Mouse (Mus musculus): ENCODE measurements around the gene Rfc5.
"Not testable (repeated sequence)": the region's sequence is repeated elsewhere in the genome, so short reads cannot be mapped to it uniquely, and the experiment has no call there.

The Rfc5 gene

DNA sequence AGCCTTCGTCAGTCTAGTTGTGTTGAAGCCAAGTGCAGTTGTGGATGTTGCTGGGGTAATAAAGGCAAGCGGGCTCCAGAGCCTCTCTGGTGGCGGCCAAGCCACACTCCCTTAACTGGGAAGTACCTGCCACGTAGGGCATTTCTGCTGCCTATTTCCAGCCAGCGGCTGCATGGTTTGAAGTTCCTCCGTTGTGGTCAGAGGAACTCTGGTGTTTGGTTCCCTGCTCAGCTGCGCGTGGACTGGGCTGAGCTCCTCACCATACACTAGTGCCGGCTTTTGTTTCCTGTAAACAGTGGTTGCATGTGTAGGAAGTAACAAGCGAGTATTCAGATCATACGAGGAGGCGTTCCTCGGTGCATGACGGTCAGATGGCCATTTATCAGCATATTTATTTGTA, 11.1 kb downstream of the Rfc5 start:
- in situ Hi-C loops (cut with MboI, MseI): not testable (repeated sequence)

DNA sequence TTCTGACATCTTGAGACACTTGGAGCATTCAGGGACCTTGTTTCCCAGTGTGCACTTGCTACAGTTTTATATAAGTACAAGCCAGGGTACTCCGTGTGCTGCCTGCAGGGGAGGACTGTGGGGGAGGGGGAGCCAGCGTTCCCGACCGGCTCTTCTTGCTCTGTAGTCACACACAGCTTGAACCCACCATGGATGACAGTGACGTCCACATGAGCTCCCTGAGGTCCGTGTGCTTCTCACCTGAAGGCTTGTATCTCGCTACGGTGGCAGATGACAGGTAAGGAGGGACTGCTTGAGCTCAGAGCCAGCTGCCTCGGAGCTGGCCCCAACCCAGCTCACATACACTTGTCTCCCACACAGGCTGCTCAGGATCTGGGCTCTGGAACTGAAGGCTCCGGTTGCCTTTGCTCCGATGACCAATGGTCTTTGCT, 12.5 kb downstream of the Rfc5 start:
- in situ Hi-C loops (cut with MboI, MseI): no loop called here

DNA sequence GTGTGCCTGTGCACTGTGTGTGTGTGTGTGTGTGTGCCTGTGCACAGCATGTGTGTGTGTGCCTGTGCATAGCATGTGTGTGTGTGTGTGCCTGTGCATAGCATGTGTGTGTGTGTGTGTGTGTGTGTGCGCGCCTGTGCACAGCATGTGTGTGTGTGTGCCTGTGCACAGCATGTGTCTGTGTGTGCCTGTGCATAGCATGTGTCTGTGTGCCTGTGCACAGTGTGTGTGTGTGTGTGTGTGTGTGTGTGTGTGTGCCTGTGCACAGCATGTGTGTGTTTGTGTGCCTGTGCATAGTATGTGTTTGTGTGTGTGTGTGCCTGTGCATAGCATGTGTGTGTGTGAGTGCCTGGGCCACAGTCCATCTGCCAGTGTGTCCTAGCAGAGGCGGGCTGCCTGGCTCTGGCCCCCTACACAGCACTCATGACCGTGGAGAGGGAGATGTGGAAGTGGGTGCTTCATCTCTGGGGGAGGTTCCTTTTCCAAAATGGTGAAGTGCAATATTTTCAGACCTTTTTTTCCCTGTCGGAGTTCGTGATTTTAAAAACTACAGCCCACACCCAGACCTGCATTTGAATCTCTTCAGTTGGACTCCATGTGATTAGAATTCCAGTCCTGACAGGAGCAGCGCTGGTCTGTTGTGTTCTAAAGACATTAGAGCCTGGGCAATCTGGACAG, 14.3 kb downstream of the Rfc5 start:
- in situ Hi-C loops (cut with MboI, MseI): no loop called here

DNA sequence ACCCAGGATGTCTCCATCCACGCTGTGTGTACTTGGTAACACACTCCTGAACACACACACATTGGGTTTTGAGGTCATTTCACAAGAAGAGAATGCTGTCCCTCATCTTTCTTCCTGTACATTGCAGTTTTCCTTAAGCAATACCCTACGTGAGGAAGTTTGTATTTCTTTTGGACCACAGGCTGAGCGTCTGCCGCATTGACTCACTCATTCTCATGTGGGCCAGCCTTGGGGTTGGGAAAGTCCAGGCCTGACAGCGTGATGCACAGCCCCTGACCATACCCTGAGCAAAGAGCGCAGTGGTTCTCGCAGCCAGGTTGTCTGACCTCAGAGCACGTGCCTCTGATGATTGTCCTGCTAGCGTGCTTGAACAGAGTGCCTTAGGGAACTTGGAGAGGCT, 15.4 kb downstream of the Rfc5 start:
- in situ Hi-C loops (cut with MboI, MseI): no loop called here

DNA sequence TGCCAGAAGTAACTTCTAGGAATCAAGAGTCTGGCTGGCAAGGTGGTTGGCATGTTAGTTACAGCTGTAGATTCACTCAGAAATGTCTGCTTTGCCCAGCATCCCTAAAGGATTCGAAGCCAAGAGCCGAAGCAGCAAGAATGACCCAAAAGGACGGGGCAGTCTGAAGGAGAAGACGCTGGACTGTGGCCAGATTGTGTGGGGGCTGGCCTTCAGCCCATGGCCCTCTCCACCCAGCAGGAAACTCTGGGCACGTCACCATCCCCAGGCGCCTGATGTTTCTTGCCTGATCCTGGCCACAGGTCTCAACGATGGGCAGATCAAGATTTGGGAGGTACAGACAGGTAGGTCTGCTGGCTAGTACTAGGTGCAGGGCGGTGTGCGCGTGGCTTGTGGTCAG, 18.3 kb downstream of the Rfc5 start:
- in situ Hi-C loops (cut with MboI, MseI): no loop called here

DNA sequence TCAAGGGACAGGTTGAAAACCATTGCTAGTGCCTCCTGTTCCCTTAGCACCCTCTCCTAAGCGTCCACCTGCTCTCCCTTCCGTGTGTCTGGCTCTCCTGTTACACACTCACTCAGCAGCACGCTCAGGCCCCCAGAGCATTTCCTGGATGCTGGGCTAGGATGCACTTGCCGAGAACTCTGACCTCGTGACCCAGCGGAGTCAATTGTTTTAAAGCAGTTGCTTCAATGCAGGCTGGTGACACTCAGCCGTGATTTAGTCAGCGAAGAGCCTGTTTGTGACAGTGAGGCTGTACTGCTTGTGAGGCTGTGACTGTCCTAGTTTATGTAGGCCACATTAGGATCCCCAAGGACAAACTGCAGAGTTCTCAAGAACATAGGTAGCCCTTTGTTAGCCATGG, 21.6 kb downstream of the Rfc5 start:
- in situ Hi-C loops (cut with MboI, MseI): no loop called here

DNA sequence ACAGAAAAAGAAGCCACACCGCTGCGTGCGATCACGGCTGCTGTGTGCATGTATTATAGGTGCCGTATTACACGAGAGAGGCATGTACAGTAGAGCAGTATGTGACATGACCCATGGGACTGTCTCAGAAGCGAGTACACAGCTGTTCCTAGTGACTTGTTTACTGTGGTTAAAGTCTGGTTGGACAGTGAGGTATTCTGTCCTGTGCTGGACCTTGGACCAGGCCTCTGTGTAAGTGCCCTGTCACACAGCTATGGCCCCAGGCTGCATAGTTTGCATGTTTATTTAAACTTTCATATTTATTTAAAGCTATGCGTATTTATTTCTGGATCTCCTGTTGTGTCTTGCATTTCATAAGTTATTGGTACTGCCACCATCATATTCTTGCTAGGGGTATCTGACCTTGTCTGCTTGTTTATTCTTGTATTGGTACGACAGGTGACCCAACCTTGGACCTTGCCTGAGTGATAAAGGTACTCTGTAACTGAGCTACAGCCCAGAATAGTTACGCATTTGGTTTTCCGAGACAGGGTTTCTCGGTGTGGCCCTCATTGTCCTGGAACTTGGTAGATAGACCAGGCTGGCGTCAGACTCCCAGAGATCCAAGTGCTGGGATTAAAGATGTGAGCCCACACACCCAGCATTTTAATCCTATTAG, 22.8 kb downstream of the Rfc5 start:
- in situ Hi-C loops (cut with MboI, MseI): no loop called here

DNA sequence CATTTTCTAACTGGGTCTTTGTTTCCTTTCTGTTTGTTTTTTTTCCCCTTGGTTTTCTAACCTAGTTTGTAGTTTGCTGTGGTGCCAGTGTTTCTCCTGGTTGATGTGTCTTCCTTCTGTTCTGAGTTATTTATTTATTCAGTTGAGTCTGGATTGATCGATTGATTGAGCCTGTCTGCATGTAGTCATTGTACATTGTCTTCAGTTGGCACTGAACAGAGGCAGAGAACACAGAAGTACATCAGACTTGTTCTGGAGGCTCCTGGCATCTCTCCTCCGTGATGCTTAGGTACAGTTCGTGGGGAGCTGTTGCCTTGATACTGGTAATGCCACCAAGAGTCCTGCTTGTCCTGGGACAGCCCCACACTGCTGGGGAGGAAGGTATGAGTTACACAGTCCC, 24.0 kb downstream of the Rfc5 start:
- in situ Hi-C loops (cut with MboI, MseI): loop anchor here in 1 of 2 experiments (5.0 kb wide), 1 partner anchor 47 kb away; the partner anchor contains the start of gene Ksr2

DNA sequence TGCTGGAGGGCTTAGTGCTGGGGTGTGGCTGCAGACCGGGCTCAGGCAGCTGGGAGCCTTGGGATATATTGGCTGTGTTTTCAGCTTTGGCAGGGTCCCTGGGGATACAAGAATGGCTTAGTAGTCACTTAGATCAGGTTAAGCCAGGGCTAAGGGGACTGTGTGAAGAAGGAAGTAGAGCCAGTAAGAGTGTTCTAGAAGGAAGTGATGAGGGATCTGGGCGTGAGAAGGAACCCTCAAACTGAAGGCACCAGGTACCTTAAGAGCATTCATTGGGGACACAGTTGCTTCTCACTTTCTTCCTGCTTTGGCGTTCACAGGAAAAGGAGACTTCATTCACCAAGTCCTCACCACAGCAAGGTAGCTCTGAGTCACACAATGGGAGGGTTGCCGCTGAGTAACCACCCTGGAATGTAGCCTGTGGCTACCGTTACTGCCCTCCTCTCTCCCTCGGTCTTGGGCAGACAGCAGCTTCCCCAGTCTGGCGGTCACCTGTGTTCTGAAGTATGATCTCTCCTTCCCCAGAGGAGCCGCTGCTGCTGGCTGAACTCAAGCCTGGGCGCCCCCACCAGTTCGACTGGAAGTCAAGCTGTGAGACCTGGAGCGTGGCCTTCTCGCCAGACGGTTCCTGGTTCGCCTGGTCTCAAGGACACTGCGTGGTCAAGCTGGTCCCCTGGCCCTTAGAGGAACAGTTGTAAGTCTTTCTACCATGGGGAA, 25.6 kb downstream of the Rfc5 start:
- in situ Hi-C loops (cut with MboI, MseI): loop anchor here in 1 of 2 experiments (5.0 kb wide), 1 partner anchor 49 kb away; the partner anchor contains the start of gene Ksr2

DNA sequence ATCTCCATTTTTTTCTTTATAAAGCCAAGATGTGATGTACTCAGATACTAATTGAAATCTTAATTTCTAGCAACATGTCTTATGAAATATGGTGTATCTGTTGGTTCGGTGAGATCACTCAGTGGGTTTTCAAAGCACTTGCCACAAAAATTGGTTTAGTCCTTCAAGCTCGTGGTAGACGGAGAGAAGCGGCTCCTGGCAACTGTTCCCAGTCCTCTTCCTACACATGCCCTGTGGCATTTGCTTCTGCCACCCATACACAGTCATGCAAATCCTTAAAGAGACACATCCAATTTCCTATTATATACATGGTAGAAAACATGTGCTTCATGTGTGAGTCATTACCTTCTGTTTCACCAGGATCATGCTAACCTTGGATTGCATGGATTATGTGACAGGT, 27.3 kb downstream of the Rfc5 start:
- in situ Hi-C loops (cut with MboI, MseI): loop anchor here in 1 of 2 experiments (5.0 kb wide), 1 partner anchor 51 kb away; the partner anchor contains the start of gene Ksr2

DNA sequence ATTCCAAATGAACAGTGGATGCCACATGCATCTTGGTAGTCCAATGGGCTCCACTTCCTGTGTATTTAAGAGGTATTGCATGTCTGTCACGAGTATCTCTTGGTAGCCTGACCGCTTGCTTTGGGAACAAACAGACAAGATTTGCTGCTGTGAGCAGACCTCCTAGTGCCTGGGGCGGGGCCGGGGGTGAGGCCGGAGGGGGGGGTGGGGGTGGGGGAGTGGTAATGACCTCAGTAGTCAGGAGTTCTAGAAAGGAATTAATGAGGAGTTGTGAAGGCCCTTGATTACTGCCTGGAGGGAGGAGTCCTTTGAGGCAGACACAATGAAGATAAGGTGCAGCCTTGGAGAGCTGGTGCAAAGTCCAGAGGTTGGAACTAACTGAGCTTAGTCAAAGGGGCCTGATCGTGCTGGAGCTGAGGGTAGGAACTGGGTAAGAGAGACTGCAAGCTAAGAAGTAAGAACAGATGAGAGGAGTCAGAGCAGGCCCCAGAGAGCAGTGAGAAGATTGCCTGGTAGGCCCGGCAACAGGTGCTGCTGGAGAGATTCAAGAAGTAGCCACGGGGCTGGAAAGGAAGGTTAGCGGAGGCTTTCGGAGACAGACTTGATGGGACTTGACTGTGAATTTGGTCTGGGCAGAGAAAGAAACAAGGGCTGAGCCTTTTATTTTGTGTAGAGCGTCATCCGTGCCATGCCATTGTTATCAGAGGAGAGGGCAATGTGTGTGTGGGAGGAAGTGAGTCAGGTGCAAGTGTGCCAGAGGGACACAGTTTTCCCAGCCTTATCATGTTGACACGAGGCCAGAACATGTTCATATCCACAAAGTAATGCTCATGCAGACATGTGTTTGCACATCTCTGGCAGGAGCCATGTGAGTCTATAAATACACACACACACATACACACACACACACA, 28.0 kb downstream of the Rfc5 start:
- in situ Hi-C loops (cut with MboI, MseI): loop anchor here in 1 of 2 experiments (5.0 kb wide), 1 partner anchor 51 kb away; the partner anchor contains the start of gene Ksr2

DNA sequence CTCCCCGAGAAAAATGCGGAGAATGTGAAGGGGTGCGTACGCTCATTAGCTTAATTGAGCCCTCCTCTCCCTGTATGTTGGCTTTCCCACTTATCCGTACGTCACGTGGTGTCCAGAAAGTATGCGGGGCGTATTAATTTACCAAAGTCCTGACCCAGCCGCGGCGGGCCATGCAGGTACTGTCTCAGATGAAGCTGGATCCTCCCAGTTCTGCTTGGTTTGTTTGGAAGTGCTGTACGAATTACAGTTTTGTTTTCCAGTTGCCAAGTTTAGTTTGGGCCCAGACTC, 28.7 kb downstream of the Rfc5 start:
- in situ Hi-C loops (cut with MboI, MseI): loop anchor here in 1 of 2 experiments (5.0 kb wide), 1 partner anchor 52 kb away; the partner anchor contains the start of gene Ksr2

DNA sequence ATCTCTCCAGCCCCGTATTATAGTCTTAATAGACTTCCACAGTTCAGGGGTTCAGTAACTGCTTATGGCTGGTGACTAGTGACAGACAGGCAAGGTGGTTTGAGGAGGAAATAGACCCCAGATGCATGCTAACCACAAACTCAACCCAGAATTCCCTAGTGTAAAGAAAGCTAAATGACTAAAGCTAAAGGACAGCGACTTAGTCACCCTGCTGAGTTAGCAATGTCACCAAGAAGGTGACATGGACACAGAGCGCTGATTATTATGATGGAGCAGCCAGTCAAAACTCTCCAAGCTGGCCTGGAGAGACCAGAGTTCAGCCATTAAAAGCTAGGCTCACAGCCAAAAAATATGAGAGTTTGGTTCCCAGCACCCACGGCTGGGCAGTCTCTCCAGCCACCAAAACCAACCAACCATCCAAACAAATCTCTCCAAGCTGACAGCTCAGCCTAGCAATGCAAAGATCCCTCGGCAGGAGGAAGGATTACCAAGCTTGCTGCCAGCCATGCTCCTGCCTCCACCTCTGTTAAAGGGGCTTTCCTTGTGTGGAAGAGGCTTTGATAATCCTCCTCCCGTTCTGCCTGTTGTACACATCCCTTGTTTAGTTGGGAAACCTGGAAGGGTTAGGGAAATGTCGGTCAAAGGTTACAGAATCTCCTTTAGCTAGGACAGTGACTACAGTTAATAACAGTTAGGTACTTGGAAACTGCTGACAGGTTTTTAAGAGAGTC, 29.2 kb downstream of the Rfc5 start:
- in situ Hi-C loops (cut with MboI, MseI): loop anchor here in 1 of 2 experiments (5.0 kb wide), 1 partner anchor 53 kb away; the partner anchor contains the start of gene Ksr2

DNA sequence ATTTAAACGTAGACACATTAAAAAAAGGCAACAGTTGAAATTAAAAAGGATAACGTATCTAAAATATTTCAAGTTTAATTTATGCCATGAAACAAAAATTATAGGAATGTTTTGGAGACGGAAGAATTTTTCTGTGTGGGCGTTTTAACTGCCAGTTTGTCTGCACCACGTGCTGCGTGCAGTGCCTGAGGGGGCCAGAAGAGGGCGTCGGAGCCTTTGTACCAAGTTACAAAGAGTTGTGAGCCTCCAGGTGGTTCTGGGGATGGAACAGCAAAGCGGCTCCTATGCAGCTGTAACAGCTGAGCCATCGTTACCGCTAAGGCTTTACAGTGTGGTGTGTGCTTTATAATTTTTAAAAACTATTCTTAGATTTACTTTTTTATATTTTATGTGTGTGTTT, 30.1 kb downstream of the Rfc5 start:
- in situ Hi-C loops (cut with MboI, MseI): no loop called here

DNA sequence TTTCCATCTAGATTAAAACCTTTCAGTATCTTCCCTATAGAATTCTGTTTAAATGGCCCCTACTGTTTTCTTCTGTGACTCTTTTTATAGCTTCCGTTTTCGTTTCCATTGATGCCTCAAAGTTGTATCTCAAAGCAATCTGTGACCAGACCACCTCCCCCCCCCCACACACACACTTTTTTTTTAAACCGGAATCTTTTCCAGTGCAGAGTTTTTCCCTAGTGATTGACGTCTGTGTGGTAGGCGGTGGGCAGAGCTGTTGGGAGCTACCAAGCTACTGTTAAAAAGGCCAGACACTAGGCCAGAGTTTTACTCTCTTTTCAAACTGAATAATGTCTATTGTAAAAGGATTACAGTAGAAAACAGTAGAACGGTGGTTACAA, 30.6 kb downstream of the Rfc5 start:
- in situ Hi-C loops (cut with MboI, MseI): no loop called here

DNA sequence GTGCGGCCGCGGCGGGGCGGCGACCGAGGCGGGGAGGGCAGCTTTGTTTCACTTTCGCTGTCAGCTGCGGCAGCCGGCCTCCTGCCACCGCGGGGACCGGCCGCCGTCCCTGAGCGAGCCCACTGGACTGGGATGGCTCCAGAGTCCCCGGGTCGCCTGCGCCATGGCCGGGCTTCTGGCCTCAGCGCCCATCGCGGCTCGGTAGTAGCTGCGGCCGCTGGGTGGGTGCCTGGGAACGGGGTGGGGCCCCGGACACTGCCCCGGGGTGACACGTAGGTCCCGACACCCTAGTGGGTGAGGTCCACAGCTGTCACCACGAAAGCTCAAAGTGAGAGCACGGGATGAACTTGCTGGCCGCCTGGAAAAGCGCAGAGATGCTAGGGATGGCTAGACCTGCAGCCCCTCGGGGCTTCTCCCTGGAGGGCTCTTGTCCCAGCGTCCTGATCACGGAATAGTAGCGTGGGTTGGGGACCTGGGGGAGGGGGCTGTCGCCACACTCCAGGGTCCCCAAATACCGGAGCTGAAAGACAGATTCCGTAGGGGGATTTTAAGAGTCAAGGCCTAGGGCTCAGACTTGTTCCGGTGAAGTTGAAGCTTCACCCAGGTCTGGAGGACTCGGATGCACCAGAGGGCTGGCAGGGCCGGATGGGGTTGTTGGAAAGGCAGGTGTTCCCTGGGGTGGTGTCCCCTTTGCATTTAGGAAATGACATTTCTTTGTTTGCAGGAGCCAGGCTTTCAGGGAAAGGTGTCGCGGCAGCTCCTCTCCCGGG, 31.2 kb downstream of the Rfc5 start:
- in situ Hi-C loops (cut with MboI, MseI): no loop called here

DNA sequence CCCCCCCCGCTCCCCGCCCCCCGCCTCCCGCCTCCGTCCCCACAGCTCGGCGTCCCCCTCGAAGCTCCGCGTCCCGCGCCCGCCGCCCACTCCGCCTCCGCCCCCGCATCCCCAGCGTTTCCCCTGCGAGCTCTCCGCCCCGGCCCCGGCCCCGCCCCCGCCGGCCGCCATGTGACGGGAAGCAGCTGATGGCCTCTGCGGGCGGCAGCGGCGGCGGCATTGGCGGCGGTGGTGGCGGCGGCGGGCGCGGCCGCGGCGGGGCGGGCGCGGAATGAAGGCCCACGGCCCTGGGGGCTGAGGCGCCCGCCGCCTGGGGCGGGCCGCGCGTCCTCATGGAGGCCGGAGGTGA, 31.7 kb downstream of the Rfc5 start, which contains the start of gene Wsb2:
Wsb2 (plus strand) TSS at position 176 of the 349 bp plus-strand sequence.
- in situ Hi-C loops (cut with MboI, MseI): no loop called here

DNA sequence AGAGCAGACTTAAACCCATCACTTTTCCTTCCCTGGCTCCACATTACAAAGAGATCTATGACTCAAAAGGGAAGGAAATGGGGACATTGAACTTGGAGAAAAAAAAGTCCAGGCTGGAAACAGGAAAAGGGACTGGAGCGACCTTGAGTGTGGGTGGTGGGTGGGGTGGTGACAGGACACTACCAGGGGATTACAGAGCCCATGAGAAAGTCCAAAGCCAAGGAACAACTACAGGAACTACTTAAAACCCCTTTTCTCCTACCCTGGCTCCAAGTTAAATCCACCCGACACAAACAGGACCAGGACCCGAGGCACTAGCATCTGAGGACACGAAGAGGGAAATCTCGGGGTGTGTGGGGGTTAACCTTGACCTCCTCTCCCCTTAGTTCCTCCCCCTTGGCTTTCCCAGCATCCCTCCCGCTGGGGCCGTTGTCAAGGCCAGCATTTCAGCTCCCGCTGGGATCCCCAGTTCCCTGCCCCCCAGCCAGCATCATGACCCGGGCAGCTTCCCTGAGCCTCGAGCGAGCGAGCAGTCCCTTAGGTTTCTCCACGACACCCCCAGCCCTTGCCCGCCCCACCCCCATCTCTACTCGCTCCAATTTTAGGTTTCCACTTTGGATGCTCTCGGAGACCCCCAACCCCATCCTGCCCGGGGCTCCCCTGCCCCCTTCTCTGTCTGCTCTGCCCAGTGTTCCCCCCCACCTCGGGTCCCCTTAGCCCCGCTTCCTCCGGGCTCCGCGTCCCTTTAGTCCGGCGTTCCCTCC, 32.3 kb downstream of the Rfc5 start:
- in situ Hi-C loops (cut with MboI, MseI): no loop called here

DNA sequence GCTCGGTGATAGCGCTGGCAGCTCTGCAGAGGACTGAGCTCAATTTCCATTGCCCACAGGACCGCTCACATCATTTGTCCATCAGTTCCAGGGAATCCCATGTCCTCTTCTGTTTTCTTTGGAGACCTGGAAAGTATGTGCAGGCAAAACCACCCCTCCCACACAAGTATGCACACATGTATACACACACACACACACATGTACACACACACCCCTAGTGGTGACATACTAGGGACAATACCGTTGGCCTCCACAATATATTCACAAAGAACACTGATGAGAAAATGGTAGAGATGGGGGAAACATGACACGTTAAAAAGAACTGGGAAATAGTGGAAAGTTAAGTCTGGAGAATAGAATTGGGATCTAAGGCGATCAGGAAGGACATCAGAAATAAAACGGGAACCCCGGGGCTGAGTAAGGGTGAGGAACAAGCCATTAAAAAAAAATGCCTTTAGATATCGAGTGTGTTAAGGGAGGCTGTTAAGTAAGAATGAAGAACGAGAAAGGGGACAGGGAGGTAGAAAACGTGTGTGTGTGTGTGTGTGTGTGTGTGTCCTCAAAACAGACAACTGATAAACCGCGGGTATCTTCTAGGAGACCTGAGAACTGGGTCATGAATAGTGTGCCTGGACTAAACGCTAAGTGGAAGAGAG, 33.1 kb downstream of the Rfc5 start:
- in situ Hi-C loops (cut with MboI, MseI): no loop called here
